Mouse (Mus musculus): ENCODE data around the gene Fhl5. TPM values are rescaled to one million over a fixed set of nuclear protein-coding genes. Genes with fewer than 3 reads are reported as not detected.
"Not testable (repeated sequence)": the region's sequence is repeated elsewhere in the genome, so short reads cannot be mapped to it uniquely, and the experiment has no call there.

Fhl5 gene
- not detected in 2 replicates for polyA plus RNA-seq (2014; fragmentation: Nextera tagmentation; extraction: Ambion mirVana)

GRCm38 (mm10) chr4:25242776-25243175 is at the start of gene Fhl5:
Fhl5 (minus strand) TSS chr4:25242876.
- no peak within 1 kb of the TSS for H3K27ac ChIP-seq (ENCODE audit: low read depth, low read length)
- WGBS = 90% methylated on average over 3 of the region's 3 CpGs
- H3K9ac ChIP-seq (ENCODE audit: low read length) = no peak within 1 kb of the TSS
- H3K4me1 ChIP-seq (ENCODE audit: control insufficient read depth, insufficient read depth, low read length) = no peaks in the 10 kb centered on the region
- no peaks in the 10 kb centered on the region for H3K36me3 ChIP-seq (ENCODE audit: control insufficient read depth, insufficient read depth, low read length)
- ATAC-seq (ENCODE audit: insufficient read depth, low FRiP score, low TSS enrichment) (no peak), DNase-seq (ENCODE audit: low spot score) (no peak)
- H3K4me2 ChIP-seq (ENCODE audit: low read depth) = no peak within 1 kb of the TSS
- H3K9me3 ChIP-seq (ENCODE audit: control insufficient read depth, low read length) = no peaks in the 10 kb centered on the region
- H3K27me3 ChIP-seq (ENCODE audit: control insufficient read depth, insufficient read depth, low read length) = no peaks in the 10 kb centered on the region
- no peak within 1 kb of the TSS for H3K4me3 ChIP-seq (ENCODE audit: low read depth, low read length)

- WGBS = 79% methylated on average over 1 of the region's 1 CpGs
- not testable (repeated sequence) for H3K4me2 ChIP-seq (ENCODE audit: low read depth); H3K4me3 ChIP-seq (ENCODE audit: low read depth, low read length); H3K27me3 ChIP-seq (ENCODE audit: control insufficient read depth, insufficient read depth, low read length); ATAC-seq (ENCODE audit: insufficient read depth, low FRiP score, low TSS enrichment); DNase-seq (ENCODE audit: low spot score); H3K27ac ChIP-seq (ENCODE audit: low read depth, low read length); H3K4me1 ChIP-seq (ENCODE audit: control insufficient read depth, insufficient read depth, low read length); H3K9me3 ChIP-seq (ENCODE audit: control insufficient read depth, low read length); H3K9ac ChIP-seq (ENCODE audit: low read length); H3K36me3 ChIP-seq (ENCODE audit: control insufficient read depth, insufficient read depth, low read length)
These were observed 42.3 kb upstream of the Fhl5 start for GRCm38 (mm10) chr4:25285002-25285401.

- H3K4me2 ChIP-seq (ENCODE audit: low read depth) = peak within 1 kb of the TSS; percentile 55
- WGBS = under 1% methylated on average over 30 of the region's 30 CpGs
- ATAC-seq (ENCODE audit: insufficient read depth, low FRiP score, low TSS enrichment) = peak; percentile 98
- H3K9ac ChIP-seq (ENCODE audit: low read length) = peak within 1 kb of the TSS; percentile 77
- H3K27me3 ChIP-seq (ENCODE audit: control insufficient read depth, insufficient read depth, low read length) = no peaks in the 10 kb centered on the region
- no peaks in the 10 kb centered on the region for H3K9me3 ChIP-seq (ENCODE audit: control insufficient read depth, low read length)
- peak within 1 kb of the TSS; percentile 93 for H3K27ac ChIP-seq (ENCODE audit: low read depth, low read length)
- H3K4me1 ChIP-seq (ENCODE audit: control insufficient read depth, insufficient read depth, low read length) = 0 out of 2 replicates have a peak, but pooled peaks cover 3% of the 10 kb centered on the region
- peak; percentile 96 for DNase-seq (ENCODE audit: low spot score)
- H3K4me3 ChIP-seq (ENCODE audit: low read depth, low read length) = peak within 1 kb of the TSS; percentile 72
- no peaks in the 10 kb centered on the region for H3K36me3 ChIP-seq (ENCODE audit: control insufficient read depth, insufficient read depth, low read length)
These were observed 39.0 kb upstream of the Fhl5 start, which contains the start of gene Ufl1 for GRCm38 (mm10) chr4:25281671-25282038. Ufl1 (minus strand) TSS chr4:25281821.

GRCm38 (mm10) chr4:25280938-25281670 is 38.4 kb upstream of the Fhl5 start:
- Histone ChIP-seq H3K27me3 (ENCODE audit: control insufficient read depth, insufficient read depth, low read length) (no peaks in the 10 kb centered on the region), H3K4me3 (ENCODE audit: low read depth, low read length) (peak overlapping the region; percentile 72), H3K36me3 (ENCODE audit: control insufficient read depth, insufficient read depth, low read length) (no peaks in the 10 kb centered on the region), H3K4me2 (ENCODE audit: low read depth) (peak overlapping the region; percentile 55), H3K4me1 (ENCODE audit: control insufficient read depth, insufficient read depth, low read length) (0 out of 2 replicates have a peak, but pooled peaks cover 3% of the 10 kb centered on the region), H3K27ac (ENCODE audit: low read depth, low read length) (peak overlapping the region; percentile 93), H3K9ac (ENCODE audit: low read length) (peak overlapping the region; percentile 77), H3K9me3 (ENCODE audit: control insufficient read depth, low read length) (no peaks in the 10 kb centered on the region)
- DNase-seq (ENCODE audit: low spot score) (peak; percentile 12), ATAC-seq (ENCODE audit: insufficient read depth, low FRiP score, low TSS enrichment) (peak; percentile 87)
- WGBS = 3% methylated on average over 32 of the region's 32 CpGs

GRCm38 (mm10) chr4:25272861-25273627 is 30.4 kb upstream of the Fhl5 start:
- Histone ChIP-seq H3K9ac (ENCODE audit: low read length) (no peak overlapping the region), H3K36me3 (ENCODE audit: control insufficient read depth, insufficient read depth, low read length) (peaks cover 5% of the 10 kb centered on the region), H3K27ac (ENCODE audit: low read depth, low read length) (no peak overlapping the region), H3K4me1 (ENCODE audit: control insufficient read depth, insufficient read depth, low read length) (no peaks in the 10 kb centered on the region), H3K4me3 (ENCODE audit: low read depth, low read length) (no peak overlapping the region), H3K27me3 (ENCODE audit: control insufficient read depth, insufficient read depth, low read length) (no peaks in the 10 kb centered on the region), H3K9me3 (ENCODE audit: control insufficient read depth, low read length) (no peaks in the 10 kb centered on the region), H3K4me2 (ENCODE audit: low read depth) (no peak overlapping the region)
- no peak for DNase-seq (ENCODE audit: low spot score)
- ATAC-seq (ENCODE audit: insufficient read depth, low FRiP score, low TSS enrichment) = no peak
- WGBS = 88% methylated on average over 7 of the region's 7 CpGs

GRCm38 (mm10) chr4:25271926-25272325 is 29.2 kb upstream of the Fhl5 start:
- H3K4me2 ChIP-seq (ENCODE audit: low read depth) = no peak overlapping the region
- ATAC-seq (ENCODE audit: insufficient read depth, low FRiP score, low TSS enrichment) (no peak), DNase-seq (ENCODE audit: low spot score) (no peak)
- H3K27me3 ChIP-seq (ENCODE audit: control insufficient read depth, insufficient read depth, low read length) = no peaks in the 10 kb centered on the region
- no peak overlapping the region for H3K27ac ChIP-seq (ENCODE audit: low read depth, low read length)
- no peaks in the 10 kb centered on the region for H3K9me3 ChIP-seq (ENCODE audit: control insufficient read depth, low read length)
- no peaks in the 10 kb centered on the region for H3K4me1 ChIP-seq (ENCODE audit: control insufficient read depth, insufficient read depth, low read length)
- H3K4me3 ChIP-seq (ENCODE audit: low read depth, low read length) = no peak overlapping the region
- 90% methylated on average over 1 of the region's 1 CpGs for WGBS
- H3K36me3 ChIP-seq (ENCODE audit: control insufficient read depth, insufficient read depth, low read length) = peaks cover 5% of the 10 kb centered on the region
- no peak overlapping the region for H3K9ac ChIP-seq (ENCODE audit: low read length)

- no peak for DNase-seq (ENCODE audit: low spot score)
- 97% methylated on average over 3 of the region's 3 CpGs for WGBS
- Histone ChIP-seq H3K4me3 (ENCODE audit: low read depth, low read length) (no peak overlapping the region), H3K36me3 (ENCODE audit: control insufficient read depth, insufficient read depth, low read length) (peaks cover 4% of the 10 kb centered on the region), H3K4me2 (ENCODE audit: low read depth) (no peak overlapping the region), H3K27ac (ENCODE audit: low read depth, low read length) (no peak overlapping the region), H3K27me3 (ENCODE audit: control insufficient read depth, insufficient read depth, low read length) (no peaks in the 10 kb centered on the region), H3K4me1 (ENCODE audit: control insufficient read depth, insufficient read depth, low read length) (no peaks in the 10 kb centered on the region), H3K9ac (ENCODE audit: low read length) (no peak overlapping the region), H3K9me3 (ENCODE audit: control insufficient read depth, low read length) (no peaks in the 10 kb centered on the region)
- no peak for ATAC-seq (ENCODE audit: insufficient read depth, low FRiP score, low TSS enrichment)
These were observed 24.5 kb upstream of the Fhl5 start for GRCm38 (mm10) chr4:25267144-25267543.

- Histone ChIP-seq H3K4me2 (ENCODE audit: low read depth) (no peak overlapping the region), H3K9me3 (ENCODE audit: control insufficient read depth, low read length) (no peaks in the 10 kb centered on the region), H3K27ac (ENCODE audit: low read depth, low read length) (no peak overlapping the region), H3K4me3 (ENCODE audit: low read depth, low read length) (no peak overlapping the region), H3K4me1 (ENCODE audit: control insufficient read depth, insufficient read depth, low read length) (no peaks in the 10 kb centered on the region), H3K27me3 (ENCODE audit: control insufficient read depth, insufficient read depth, low read length) (no peaks in the 10 kb centered on the region), H3K36me3 (ENCODE audit: control insufficient read depth, insufficient read depth, low read length) (peaks cover 2% of the 10 kb centered on the region), H3K9ac (ENCODE audit: low read length) (no peak overlapping the region)
- DNase-seq (ENCODE audit: low spot score) = no peak
- ATAC-seq (ENCODE audit: insufficient read depth, low FRiP score, low TSS enrichment) = no peak
- 93% methylated on average over 7 of the region's 7 CpGs for WGBS
These were observed 15.2 kb upstream of the Fhl5 start for GRCm38 (mm10) chr4:25257822-25258398.
